Comparison of ENCODE assay signal across 9 mouse cellular contexts in the genomic region with DNA sequence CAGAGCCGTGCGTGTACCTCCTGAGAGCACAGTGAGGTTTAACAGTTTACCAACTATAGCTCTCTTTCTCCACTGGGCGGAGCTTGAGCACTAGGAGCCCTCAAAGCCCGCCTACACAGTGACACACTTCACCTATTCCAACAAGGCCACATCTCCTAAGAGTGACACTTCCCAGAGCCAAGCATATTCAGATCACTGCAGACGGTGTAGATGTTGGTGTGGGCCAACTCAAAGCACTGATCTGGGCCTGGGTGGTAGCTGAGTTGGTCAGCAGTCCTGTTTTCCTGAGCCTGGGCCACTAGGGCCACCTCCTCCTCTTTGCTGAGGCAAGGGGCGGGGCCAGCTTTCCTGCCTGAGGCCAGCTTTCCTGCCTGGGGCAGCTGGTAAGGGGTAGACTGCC. TPM values are rescaled to one million over a fixed set of nuclear protein-coding genes. Genes with fewer than 3 reads are reported as not detected.
DNase-seq lines count a peak whose midpoint lies in the region; ATAC-seq lines count a peak whose summit lies in the region.
"Had no signal": no experiment of that assay in that cellular context is flagged by ENCODE, and none has a peak within 500 bp of the region (broad histone marks: within the 10 kb centered on the region; RNA-seq: fewer than 3 reads in every experiment).

No protein-coding gene starts in this region.

- no peaks in the 10 kb centered on the region for H3K9me3 ChIP-seq in heart, embryonic 15.5 days (replicated peaks)
- H3K9me3 ChIP-seq in intestine, embryonic 16.5 days (ENCODE audit: control insufficient read depth, low read length): no peaks in the 10 kb centered on the region

- H3K4me1 ChIP-seq in heart, embryonic 15.5 days (replicated peaks): 0 out of 2 replicates have a peak, but pooled peaks cover 2% of the 10 kb centered on the region
- H3K4me1 ChIP-seq in intestine, embryonic 16.5 days (ENCODE audit: control insufficient read depth, insufficient read depth, low read length): peaks cover 6% of the 10 kb centered on the region; the same call in 1 of the 2 replicates

- ATAC-seq in heart, embryonic 15.5 days (replicated peaks; ENCODE audit: insufficient number of reproducible peaks, insufficient read depth, low FRiP score, low read depth): 0 out of 2 replicates have a peak, but pooled peaks have one; percentile 35
- ATAC-seq in intestine, embryonic 16.5 days: peak; percentile 65

- H3K4me2 ChIP-seq in heart, embryonic 15.5 days: no peak overlapping the region
- no peak overlapping the region for H3K4me2 ChIP-seq in intestine, embryonic 16.5 days (ENCODE audit: low read depth, low read length)
- H3K4me2 ChIP-seq: hindbrain, embryonic 14.5 days had no signal

- H3K4me3 ChIP-seq in heart, embryonic 15.5 days: no peak overlapping the region
- no peak overlapping the region for H3K4me3 ChIP-seq in intestine, embryonic 16.5 days (ENCODE audit: low read length)

- no peaks in the 10 kb centered on the region for H3K27me3 ChIP-seq in heart, embryonic 15.5 days
- H3K27me3 ChIP-seq in intestine, embryonic 16.5 days (replicated peaks; ENCODE audit: control insufficient read depth, insufficient read depth, low read length): no peaks in the 10 kb centered on the region

- H3K9ac ChIP-seq in heart, embryonic 15.5 days: no peak overlapping the region
- 0 out of 2 replicates have a peak overlapping the region, but pooled peaks have one; percentile 14 for H3K9ac ChIP-seq in intestine, embryonic 16.5 days (ENCODE audit: low read depth, low read length)
- H3K9ac ChIP-seq: hindbrain, embryonic 14.5 days had no signal

- no peak overlapping the region for H3K27ac ChIP-seq in heart, embryonic 15.5 days
- H3K27ac ChIP-seq in intestine, embryonic 16.5 days (ENCODE audit: low read length): no peak overlapping the region
- H3K27ac ChIP-seq: hindbrain, embryonic 14.5 days had no signal

- intact Hi-C loops in heart, postnatal 14 days (cut with DNase I): loop anchor here (2.0 kb wide), 1 partner anchor 260 kb away; no protein-coding TSS in a partner anchor
- intact Hi-C loops in left cerebral cortex, postnatal 4 days (cut with DNase I): no loop called here

- no peaks in the 10 kb centered on the region for H3K36me3 ChIP-seq in heart, embryonic 15.5 days
- H3K36me3 ChIP-seq in intestine, embryonic 16.5 days (ENCODE audit: control insufficient read depth, insufficient read depth, low read length): no peaks in the 10 kb centered on the region

- WGBS in heart, embryonic 15.5 days: 39% methylated on average over 6 of the region's 6 CpGs
- WGBS in intestine, embryonic 16.5 days: 31% methylated on average over 6 of the region's 6 CpGs

- no peak for DNase-seq in heart, postnatal 14 days
- DNase-seq in ES-CJ7 (ENCODE audit: low read depth, low spot score): peak; percentile 72
- peak; percentile 25 for DNase-seq in lung, postnatal 36 days
- DNase-seq in cerebellum, adult 8-10 months: no peak
- DNase-seq in right cerebral cortex, postnatal 25 days: no peak
- DNase-seq in left cerebral cortex, postnatal 4 days: no peak

RNA-seq across cellular contexts. Expression of a gene that starts 20.2 kb away (rescaled TPM):
- 4.2 and 6.9 TPM in 2 replicates for polyA plus RNA-seq in heart, embryonic 15.5 days (2015; fragmentation: Nextera tagmentation; extraction: Ambion mirVana)
- total RNA-seq in heart, postnatal 14 days (2021): 1 to 10 TPM; 3.8 to 6.4 TPM
- 83.8 and 95.1 TPM in 2 replicates for polyA plus RNA-seq in intestine, embryonic 16.5 days (2015; fragmentation: Nextera tagmentation; extraction: Ambion mirVana)
- 1 to 10 TPM; 2.0 to 2.9 TPM for total RNA-seq in left cerebral cortex, postnatal 4 days (2021)

RNA-seq across cellular contexts. Expression of a gene that starts 35.2 kb away (rescaled TPM):
- polyA plus RNA-seq in heart, embryonic 15.5 days (2015; fragmentation: Nextera tagmentation; extraction: Ambion mirVana): 0.42 and 2.9 TPM in 2 replicates
- not detected for total RNA-seq in heart, postnatal 14 days (2021)
- polyA plus RNA-seq in intestine, embryonic 16.5 days (2015; fragmentation: Nextera tagmentation; extraction: Ambion mirVana): 4,478 and 6,129 TPM in 2 replicates
- not detected for total RNA-seq in left cerebral cortex, postnatal 4 days (2021)
- polyA plus RNA-seq: hindbrain, embryonic 14.5 days had no signal

Comparison
In these comparisons a context has a peak if more than half of its experiments do, and no peak if none do; other contexts are left out.
1. DNase-seq: peak in ES-CJ7 (single experiment) and lung, postnatal 36 days (single experiment); none in heart, postnatal 14 days (0 of 2), cerebellum, adult 8-10 months (single experiment), right cerebral cortex, postnatal 25 days (single experiment) and left cerebral cortex, postnatal 4 days (single experiment).